Mouse (Mus musculus) liver, embryonic 16.5 days (tissue): ENCODE measurements around the gene Mlx. TPM values are rescaled to one million over a fixed set of nuclear protein-coding genes. Genes with fewer than 3 reads are reported as not detected.
A peak's percentile ranks its signal among the peaks of the same experiment; 100 is the strongest.

Experiments
- ATAC-seq: fragments of 200-750 bp; cut with Nextera tagmentation; 2 replicates; pipeline ENCODE4 v1.8.0; 2017; ENCODE audit warnings: low read depth, mild to moderate bottlenecking, moderate number of reproducible peaks, moderate library complexity
- H3K27ac ChIP-seq: fragments of 300-500 bp; sonication (generic); 2 replicates; pipeline ENCODE4 v1.5.1; 2014; ENCODE audit warnings: mild to moderate bottlenecking, low read length
- H3K27me3 ChIP-seq: fragments of 300-500 bp; sonication (generic); 2 replicates; pipeline ENCODE4 v1.6.1; 2014; ENCODE audit warnings: low read depth, low read length, mixed read lengths; ENCODE audit not compliant: control insufficient read depth, insufficient read depth
- H3K36me3 ChIP-seq: fragments of 300-500 bp; sonication (generic); 2 replicates; pipeline ENCODE4 v1.6.1; 2014; ENCODE audit warnings: mild to moderate bottlenecking; ENCODE audit not compliant: control insufficient read depth, insufficient read depth
- H3K4me1 ChIP-seq: fragments of 300-500 bp; sonication (generic); 2 replicates; pipeline ENCODE4 v1.6.1; 2014; ENCODE audit warnings: low read depth, low read length, mixed read lengths; ENCODE audit not compliant: control insufficient read depth
- H3K4me2 ChIP-seq: fragments of 300-500 bp; sonication (generic); 2 replicates; pipeline ENCODE4 v1.6.1; 2014; ENCODE audit warnings: low read depth, low read length, mixed read lengths
- H3K4me3 ChIP-seq: fragments of 300-500 bp; sonication (generic); 2 replicates; pipeline ENCODE4 v1.5.1; 2014; ENCODE audit warnings: low read depth, mild to moderate bottlenecking, low read length
- H3K9ac ChIP-seq: fragments of 300-500 bp; sonication (generic); 2 replicates; pipeline ENCODE4 v1.6.1; 2014; ENCODE audit warnings: low read depth, low read length
- H3K9me3 ChIP-seq: fragments of 300-500 bp; sonication (generic); replicated peaks from 2 replicates; pipeline ENCODE4 v1.6.1; 2016; ENCODE audit warnings: low read length; ENCODE audit not compliant: control insufficient read depth
- WGBS: fragments of 180-500 bp; shearing (Covaris S2); extraction: QIAGEN DNeasy Blood & Tissue Kit; methylation state at CpG from one replicate; pipeline ENCODE4 v1.1.7; 2014; ENCODE audit not compliant: insufficient replicate concordance; 5-methylcytosine and 5-hydroxymethylcytosine counted together
- polyA plus RNA-seq: library from polyadenylated mRNA; unstranded; fragments of >200 nt; fragmentation: Nextera tagmentation; extraction: Ambion mirVana; gene quantifications from 2 replicates; pipeline ENCODE4 v1.2.1, GENCODE M21; 2015

Gene Mlx
- polyA plus RNA-seq, 1 experiment from 2014 or later: 23.8 TPM

GRCm38 (mm10) chr11:101052751-101053473 is 34.2 kb upstream of the Mlx start:
- peaks cover 3% of the 10 kb centered on the region; the same call in 1 of the 2 replicates for H3K9me3 ChIP-seq
- H3K4me1 ChIP-seq: peaks cover 4% of the 10 kb centered on the region
- H3K27ac ChIP-seq: 0 out of 2 replicates have a peak overlapping the region, but pooled peaks have one; percentile 6
- H3K27me3 ChIP-seq: no peaks in the 10 kb centered on the region
- H3K9ac ChIP-seq: no peak overlapping the region
- no peak overlapping the region for H3K4me3 ChIP-seq
- WGBS: 62% methylated on average over 10 of the region's 10 CpGs
- ATAC-seq: no peak
- H3K36me3 ChIP-seq: peaks cover 68% of the 10 kb centered on the region
- H3K4me2 ChIP-seq: no peak overlapping the region

- Histone ChIP-seq H3K27ac (no peak overlapping the region), H3K4me2 (no peak overlapping the region), H3K36me3 (peaks cover 58% of the 10 kb centered on the region), H3K4me1 (peaks cover 10% of the 10 kb centered on the region), H3K9me3 (peaks cover 3% of the 10 kb centered on the region; the same call in 1 of the 2 replicates), H3K9ac (no peak overlapping the region), H3K27me3 (no peaks in the 10 kb centered on the region), H3K4me3 (no peak overlapping the region)
- ATAC-seq: no peak
- 97% methylated on average over 1 of the region's 1 CpGs for WGBS
Measured at GRCm38 (mm10) chr11:101053974-101054373, 33.1 kb upstream of the Mlx start.

GRCm38 (mm10) chr11:101055418-101055817 is 31.7 kb upstream of the Mlx start:
- Histone ChIP-seq H3K27me3 (no peaks in the 10 kb centered on the region), H3K4me1 (peaks cover 10% of the 10 kb centered on the region), H3K9me3 (peaks cover 3% of the 10 kb centered on the region; the same call in 1 of the 2 replicates), H3K36me3 (peaks cover 43% of the 10 kb centered on the region), H3K4me2 (no peak overlapping the region), H3K27ac (no peak overlapping the region), H3K9ac (no peak overlapping the region), H3K4me3 (no peak overlapping the region)
- 69% methylated on average over 14 of the region's 14 CpGs for WGBS
- ATAC-seq: no peak

GRCm38 (mm10) chr11:101056885-101057284 is 30.2 kb upstream of the Mlx start:
- peaks cover 10% of the 10 kb centered on the region for H3K4me1 ChIP-seq
- no peak overlapping the region for H3K4me2 ChIP-seq
- no peak overlapping the region for H3K4me3 ChIP-seq
- peaks cover 33% of the 10 kb centered on the region for H3K36me3 ChIP-seq
- H3K9me3 ChIP-seq: peaks cover 3% of the 10 kb centered on the region; the same call in 1 of the 2 replicates
- no peak for ATAC-seq
- no peak overlapping the region for H3K27ac ChIP-seq
- 61% methylated on average over 8 of the region's 8 CpGs for WGBS
- H3K27me3 ChIP-seq: no peaks in the 10 kb centered on the region
- no peak overlapping the region for H3K9ac ChIP-seq

- H3K27me3 ChIP-seq: no peaks in the 10 kb centered on the region
- H3K9ac ChIP-seq: no peak overlapping the region
- no peak overlapping the region for H3K27ac ChIP-seq
- no peak overlapping the region for H3K4me2 ChIP-seq
- H3K4me1 ChIP-seq: peaks cover 20% of the 10 kb centered on the region
- 24% methylated on average over 5 of the region's 5 CpGs for WGBS
- peaks cover 29% of the 10 kb centered on the region for H3K36me3 ChIP-seq
- 0 out of 2 replicates have a peak, but pooled peaks have one; percentile 33 for ATAC-seq
- peaks cover 3% of the 10 kb centered on the region; the same call in 1 of the 2 replicates for H3K9me3 ChIP-seq
- no peak overlapping the region for H3K4me3 ChIP-seq
Measured at GRCm38 (mm10) chr11:101057860-101058259, 29.2 kb upstream of the Mlx start.

- peaks cover 1% of the 10 kb centered on the region; the same call in 1 of the 2 replicates for H3K9me3 ChIP-seq
- H3K27ac ChIP-seq: no peak overlapping the region
- peaks cover 28% of the 10 kb centered on the region for H3K4me1 ChIP-seq
- no peak overlapping the region for H3K4me3 ChIP-seq
- no peak overlapping the region for H3K4me2 ChIP-seq
- H3K9ac ChIP-seq: no peak overlapping the region
- H3K27me3 ChIP-seq: no peaks in the 10 kb centered on the region
- WGBS: 60% methylated on average over 5 of the region's 5 CpGs
- H3K36me3 ChIP-seq: peaks cover 21% of the 10 kb centered on the region
- ATAC-seq: no peak
Measured at GRCm38 (mm10) chr11:101058726-101059125, 28.4 kb upstream of the Mlx start.

GRCm38 (mm10) chr11:101059473-101059872 is 27.6 kb upstream of the Mlx start:
- Histone ChIP-seq H3K4me2 (no peak overlapping the region), H3K9ac (no peak overlapping the region), H3K36me3 (peaks cover 19% of the 10 kb centered on the region), H3K9me3 (no peaks in the 10 kb centered on the region), H3K27ac (no peak overlapping the region), H3K4me3 (no peak overlapping the region), H3K4me1 (peaks cover 36% of the 10 kb centered on the region), H3K27me3 (no peaks in the 10 kb centered on the region)
- ATAC-seq: no peak
- WGBS: 88% methylated on average over 10 of the region's 10 CpGs

- Histone ChIP-seq H3K9ac (no peak overlapping the region), H3K27ac (peak overlapping the region; percentile 2; the same call in 1 of the 2 replicates), H3K4me3 (no peak overlapping the region), H3K36me3 (peaks cover 19% of the 10 kb centered on the region), H3K27me3 (no peaks in the 10 kb centered on the region), H3K4me2 (no peak overlapping the region), H3K4me1 (peaks cover 42% of the 10 kb centered on the region), H3K9me3 (no peaks in the 10 kb centered on the region)
- WGBS: 76% methylated on average over 8 of the region's 8 CpGs
- no peak for ATAC-seq
Measured at GRCm38 (mm10) chr11:101060126-101060525, 27.0 kb upstream of the Mlx start.

GRCm38 (mm10) chr11:101061049-101061448 is 26.0 kb upstream of the Mlx start:
- H3K9me3 ChIP-seq: no peaks in the 10 kb centered on the region
- peaks cover 10% of the 10 kb centered on the region for H3K36me3 ChIP-seq
- no peak overlapping the region for H3K4me3 ChIP-seq
- no peak overlapping the region for H3K9ac ChIP-seq
- peaks cover 50% of the 10 kb centered on the region for H3K4me1 ChIP-seq
- no peak for ATAC-seq
- 88% methylated on average over 5 of the region's 5 CpGs for WGBS
- H3K27me3 ChIP-seq: no peaks in the 10 kb centered on the region
- no peak overlapping the region for H3K4me2 ChIP-seq
- no peak overlapping the region for H3K27ac ChIP-seq
